Mouse (Mus musculus): Measurements from ENCODE around the gene Sstr5. TPM values are rescaled to one million over a fixed set of nuclear protein-coding genes. Genes with fewer than 3 reads are reported as not detected.

Gene Sstr5
- total and polyA plus RNA-seq, 3 experiments = not detected

DNA sequence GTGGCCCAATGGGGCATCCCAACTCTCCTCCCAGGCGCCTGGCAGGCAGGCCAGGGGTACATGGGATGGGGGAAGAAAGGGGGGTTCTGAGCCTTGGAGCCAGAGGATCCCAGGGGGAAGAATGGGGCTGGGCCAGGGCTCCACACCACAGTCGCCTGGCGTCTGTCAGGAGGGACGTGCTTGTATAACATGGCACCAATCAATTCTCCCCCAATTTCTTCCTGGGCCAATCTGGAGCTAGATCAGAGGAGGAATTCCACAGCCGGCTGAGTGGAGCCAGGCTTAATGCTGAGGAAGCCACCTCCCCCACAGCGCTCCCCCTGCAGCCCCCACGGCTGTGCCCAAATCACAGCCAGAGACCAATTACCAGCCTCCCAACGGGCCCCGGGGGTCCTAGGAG, 23.4 kb upstream of the Sstr5 start:
- no peaks in the 10 kb centered on the region for H3K36me3 ChIP-seq (ENCODE audit: control insufficient read depth, insufficient read depth, low read length)
- no peak overlapping the region for H3K9ac ChIP-seq (ENCODE audit: low read depth, low read length)
- H3K27me3 ChIP-seq (ENCODE audit: control insufficient read depth, insufficient read depth, low read length) = no peaks in the 10 kb centered on the region
- no peak for TF ChIP-seq CTCF (IDR thresholded peaks at IDR 0.05)
- TF ChIP-seq EP300 (IDR thresholded peaks at IDR 0.05; ENCODE audit: insufficient read depth, low read depth, low read length) = no peak
- TF ChIP-seq POLR2A (IDR thresholded peaks at IDR 0.05; ENCODE audit: insufficient read depth, low read depth, low read length) = no peak
- DNase-seq = no peak
- H3K79me2 ChIP-seq (replicated peaks; ENCODE audit: control insufficient read depth, insufficient read depth, low read length) = no peaks in the 10 kb centered on the region
- no peak overlapping the region for H3K4me3 ChIP-seq
- intact Hi-C loops (cut with DNase I) = no loop called here
- H3K27ac ChIP-seq = no peak overlapping the region
- WGBS = 40% methylated on average over 9 of the region's 9 CpGs
- H3K4me1 ChIP-seq (ENCODE audit: control insufficient read depth, insufficient read depth, low read length) = no peaks in the 10 kb centered on the region

DNA sequence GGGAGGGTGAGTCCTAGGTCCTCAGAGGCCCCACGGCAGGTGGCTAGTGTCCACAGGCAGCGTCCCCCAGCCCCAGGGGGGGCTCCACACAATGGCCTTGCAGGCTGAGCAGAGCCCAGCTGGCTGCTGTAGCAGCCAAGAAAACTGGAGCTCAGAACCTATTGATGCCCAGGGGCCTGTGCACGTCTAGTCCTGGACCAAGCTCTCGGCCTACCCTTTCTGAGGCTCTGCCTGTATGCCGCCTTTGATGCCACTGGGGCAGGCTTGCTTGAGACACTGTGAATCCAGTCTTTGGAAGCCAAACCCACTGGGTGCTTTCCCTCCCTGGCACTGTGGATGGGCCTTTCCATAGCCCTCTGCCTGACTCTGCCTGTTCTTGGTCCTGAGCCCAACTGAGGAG, 22.4 kb upstream of the Sstr5 start:
- Histone ChIP-seq H3K4me3 (no peak overlapping the region), H3K36me3 (ENCODE audit: control insufficient read depth, insufficient read depth, low read length) (no peaks in the 10 kb centered on the region), H3K9ac (ENCODE audit: low read depth, low read length) (no peak overlapping the region), H3K27me3 (ENCODE audit: control insufficient read depth, insufficient read depth, low read length) (no peaks in the 10 kb centered on the region), H3K27ac (no peak overlapping the region), H3K4me1 (ENCODE audit: control insufficient read depth, insufficient read depth, low read length) (no peaks in the 10 kb centered on the region), H3K79me2 (replicated peaks; ENCODE audit: control insufficient read depth, insufficient read depth, low read length) (no peaks in the 10 kb centered on the region)
- no peak for DNase-seq
- 85% methylated on average over 5 of the region's 5 CpGs for WGBS
- TF ChIP-seq POLR2A (IDR thresholded peaks at IDR 0.05; ENCODE audit: insufficient read depth, low read depth, low read length) (no peak), EP300 (IDR thresholded peaks at IDR 0.05; ENCODE audit: insufficient read depth, low read depth, low read length) (no peak), CTCF (IDR thresholded peaks at IDR 0.05) (no peak)
- intact Hi-C loops (cut with DNase I) = no loop called here

DNA sequence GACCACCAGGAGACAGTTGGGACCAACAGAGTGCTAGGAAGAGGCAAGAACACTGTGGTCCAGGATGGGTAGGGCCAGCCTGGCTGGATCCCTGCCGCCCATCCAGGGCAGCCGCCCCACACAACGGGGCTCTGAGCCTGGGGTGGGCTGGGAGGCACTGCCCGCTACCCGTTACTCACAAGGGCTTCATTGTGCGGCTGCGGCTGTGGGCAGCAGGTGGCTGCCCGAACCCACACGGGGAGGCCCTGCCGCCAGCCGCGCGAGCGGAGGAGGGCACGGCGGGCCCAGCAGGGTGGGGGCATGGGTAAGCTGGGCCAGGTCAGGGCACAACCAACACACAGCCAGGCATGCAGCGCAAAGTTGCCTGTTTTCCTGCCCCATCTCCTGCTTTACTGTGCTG, 21.1 kb upstream of the Sstr5 start:
- intact Hi-C loops (cut with DNase I) = no loop called here
- 86% methylated on average over 17 of the region's 17 CpGs for WGBS
- TF ChIP-seq POLR2A (IDR thresholded peaks at IDR 0.05; ENCODE audit: insufficient read depth, low read depth, low read length) (no peak), CTCF (IDR thresholded peaks at IDR 0.05) (no peak), EP300 (IDR thresholded peaks at IDR 0.05; ENCODE audit: insufficient read depth, low read depth, low read length) (no peak)
- H3K4me3 ChIP-seq = no peak overlapping the region
- H3K27ac ChIP-seq = no peak overlapping the region
- no peak overlapping the region for H3K9ac ChIP-seq (ENCODE audit: low read depth, low read length)
- H3K79me2 ChIP-seq (replicated peaks; ENCODE audit: control insufficient read depth, insufficient read depth, low read length) = no peaks in the 10 kb centered on the region
- no peak for DNase-seq
- no peaks in the 10 kb centered on the region for H3K4me1 ChIP-seq (ENCODE audit: control insufficient read depth, insufficient read depth, low read length)
- no peaks in the 10 kb centered on the region for H3K27me3 ChIP-seq (ENCODE audit: control insufficient read depth, insufficient read depth, low read length)
- no peaks in the 10 kb centered on the region for H3K36me3 ChIP-seq (ENCODE audit: control insufficient read depth, insufficient read depth, low read length)

DNA sequence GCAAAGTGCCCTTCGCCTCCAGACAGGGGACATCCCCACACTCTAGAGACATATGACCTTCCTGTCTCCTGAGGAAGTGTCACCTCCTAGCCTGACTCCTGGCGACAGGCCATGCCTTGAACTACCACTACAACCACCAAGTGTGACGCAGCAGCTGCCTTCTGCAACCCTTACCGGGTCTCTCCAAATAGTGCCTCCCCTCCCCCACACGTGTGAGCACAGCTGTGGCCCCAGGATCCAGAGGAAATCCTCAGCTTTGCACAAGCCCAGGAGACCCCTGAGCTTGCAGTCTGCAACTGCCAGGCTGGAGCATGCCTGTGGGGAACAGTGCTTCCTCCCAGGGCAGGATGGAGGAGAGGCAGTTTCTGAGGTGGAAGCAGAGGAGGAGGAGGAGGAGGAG, 19.2 kb upstream of the Sstr5 start:
- H3K4me1 ChIP-seq (ENCODE audit: control insufficient read depth, insufficient read depth, low read length) = no peaks in the 10 kb centered on the region
- no peaks in the 10 kb centered on the region for H3K36me3 ChIP-seq (ENCODE audit: control insufficient read depth, insufficient read depth, low read length)
- WGBS = 14% methylated on average over 5 of the region's 5 CpGs
- DNase-seq = no peak
- no peak overlapping the region for H3K4me3 ChIP-seq
- no peak overlapping the region for H3K9ac ChIP-seq (ENCODE audit: low read depth, low read length)
- intact Hi-C loops (cut with DNase I) = no loop called here
- no peaks in the 10 kb centered on the region for H3K79me2 ChIP-seq (replicated peaks; ENCODE audit: control insufficient read depth, insufficient read depth, low read length)
- TF ChIP-seq POLR2A (IDR thresholded peaks at IDR 0.05; ENCODE audit: insufficient read depth, low read depth, low read length) (no peak), EP300 (IDR thresholded peaks at IDR 0.05; ENCODE audit: insufficient read depth, low read depth, low read length) (no peak), CTCF (IDR thresholded peaks at IDR 0.05) (no peak)
- no peaks in the 10 kb centered on the region for H3K27me3 ChIP-seq (ENCODE audit: control insufficient read depth, insufficient read depth, low read length)
- no peak overlapping the region for H3K27ac ChIP-seq

DNA sequence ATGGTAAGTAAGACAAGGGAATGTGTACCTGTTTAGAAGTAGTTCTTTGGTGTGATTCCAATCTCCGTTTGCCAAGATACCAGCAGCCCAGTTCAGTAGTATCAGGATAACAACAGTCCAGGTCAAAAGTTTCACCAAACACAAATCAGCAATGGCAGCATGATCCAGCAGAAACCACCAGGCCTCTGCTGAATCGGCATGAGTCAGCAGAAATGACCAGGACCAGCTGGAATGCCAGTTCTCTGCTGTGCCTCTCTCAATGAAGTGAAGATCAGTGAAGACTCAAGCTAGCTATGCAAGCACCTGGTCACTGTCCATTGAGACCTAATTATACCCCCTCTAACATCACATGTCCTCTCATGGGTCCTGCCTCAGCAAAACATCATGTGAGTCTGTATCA, 17.0 kb upstream of the Sstr5 start:
- Histone ChIP-seq H3K27me3 (ENCODE audit: control insufficient read depth, insufficient read depth, low read length) (no peaks in the 10 kb centered on the region; the same call in 1 of the 2 replicates), H3K4me1 (ENCODE audit: control insufficient read depth, insufficient read depth, low read length) (no peaks in the 10 kb centered on the region), H3K79me2 (replicated peaks; ENCODE audit: control insufficient read depth, insufficient read depth, low read length) (no peaks in the 10 kb centered on the region), H3K27ac (no peak overlapping the region), H3K9ac (ENCODE audit: low read depth, low read length) (no peak overlapping the region), H3K36me3 (ENCODE audit: control insufficient read depth, insufficient read depth, low read length) (no peaks in the 10 kb centered on the region), H3K4me3 (no peak overlapping the region)
- 84% methylated on average over 2 of the region's 2 CpGs for WGBS
- TF ChIP-seq CTCF (IDR thresholded peaks at IDR 0.05) (no peak), POLR2A (IDR thresholded peaks at IDR 0.05; ENCODE audit: insufficient read depth, low read depth, low read length) (no peak), EP300 (IDR thresholded peaks at IDR 0.05; ENCODE audit: insufficient read depth, low read depth, low read length) (no peak)
- no peak for DNase-seq
- intact Hi-C loops (cut with DNase I) = no loop called here

DNA sequence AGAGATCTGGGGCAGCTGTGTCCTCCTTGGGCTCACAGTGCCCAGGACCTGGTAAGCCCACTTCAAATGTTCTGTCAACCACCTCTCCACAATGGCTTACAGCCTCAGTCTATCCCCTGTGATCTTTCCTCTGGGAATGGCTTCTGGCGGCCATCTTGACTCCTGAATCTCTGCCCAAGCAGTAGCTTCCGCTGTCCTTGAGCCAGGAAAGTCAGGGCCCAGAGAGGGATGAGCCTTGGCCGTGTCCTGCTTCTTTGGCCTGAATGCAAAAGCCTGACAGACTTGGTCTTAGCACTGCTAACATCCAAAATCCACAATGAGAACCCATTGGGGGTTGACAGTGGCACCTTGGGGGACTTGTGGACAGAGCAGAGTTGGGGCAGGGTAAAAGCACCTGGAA, 14.8 kb upstream of the Sstr5 start:
- no peak overlapping the region for H3K9ac ChIP-seq (ENCODE audit: low read depth, low read length)
- WGBS = 67% methylated on average over 3 of the region's 3 CpGs
- no peak for DNase-seq
- H3K4me1 ChIP-seq (ENCODE audit: control insufficient read depth, insufficient read depth, low read length) = no peaks in the 10 kb centered on the region
- intact Hi-C loops (cut with DNase I) = no loop called here
- no peaks in the 10 kb centered on the region for H3K79me2 ChIP-seq (replicated peaks; ENCODE audit: control insufficient read depth, insufficient read depth, low read length)
- no peak overlapping the region for H3K4me3 ChIP-seq
- no peaks in the 10 kb centered on the region; the same call in 1 of the 2 replicates for H3K27me3 ChIP-seq (ENCODE audit: control insufficient read depth, insufficient read depth, low read length)
- no peak for TF ChIP-seq POLR2A (IDR thresholded peaks at IDR 0.05; ENCODE audit: insufficient read depth, low read depth, low read length)
- TF ChIP-seq CTCF (IDR thresholded peaks at IDR 0.05) = no peak
- TF ChIP-seq EP300 (IDR thresholded peaks at IDR 0.05; ENCODE audit: insufficient read depth, low read depth, low read length) = no peak
- no peak overlapping the region for H3K27ac ChIP-seq
- H3K36me3 ChIP-seq (ENCODE audit: control insufficient read depth, insufficient read depth, low read length) = no peaks in the 10 kb centered on the region

All from heart, adult 2 months (tissue).